Mouse (Mus musculus): ENCODE data around the gene Nuak2.

DNA sequence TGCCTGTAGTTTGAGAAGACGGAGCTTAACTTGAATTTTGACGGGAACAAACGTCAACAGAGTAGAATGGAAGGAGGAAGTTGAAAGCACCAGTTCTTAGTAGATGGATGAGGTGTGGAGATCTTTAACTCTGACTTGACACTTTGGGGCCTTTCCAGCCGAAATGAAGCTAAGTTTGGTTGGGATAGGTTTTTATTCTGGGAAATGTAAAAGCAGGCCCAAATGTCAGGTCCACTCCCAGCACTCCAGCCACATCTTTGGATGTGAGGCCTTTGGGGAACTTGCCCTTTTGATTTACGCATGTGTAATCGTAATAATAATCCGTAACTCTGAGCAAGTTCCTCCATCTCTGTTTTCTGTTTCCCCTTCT lies 684 bp downstream of the Nuak2 start:
- TF ChIP-seq EP300 (IDR thresholded peaks at IDR 0.05; ENCODE audit: low read depth) (no peak), CTCF (IDR thresholded peaks at IDR 0.05; ENCODE audit: low read depth) (no peak)
